Mouse (Mus musculus) midbrain, embryonic 15.5 days (tissue): ENCODE data around the gene Lbx1. TPM values are rescaled to one million over a fixed set of nuclear protein-coding genes. Genes with fewer than 3 reads are reported as not detected.
A peak's percentile ranks its signal among the peaks of the same experiment; 100 is the strongest.

ENCODE experiments used
- ATAC-seq: fragments of 200-750 bp; cut with Nextera tagmentation; replicated peaks from 2 replicates; pipeline ENCODE4 v1.8.0; 2017; ENCODE audit warnings: moderate TSS enrichment
- H3K27ac ChIP-seq: fragments of 300-500 bp; sonication (generic); 2 replicates; pipeline ENCODE4 v1.5.1; 2015; ENCODE audit warnings: mild to moderate bottlenecking, inconsistent platforms
- H3K27me3 ChIP-seq: fragments of 300-500 bp; sonication (generic); replicated peaks from 2 replicates; pipeline ENCODE4 v1.6.1; 2015; ENCODE audit warnings: inconsistent platforms
- H3K36me3 ChIP-seq: fragments of 300-500 bp; sonication (generic); replicated peaks from 2 replicates; pipeline ENCODE4 v1.6.1; 2015; ENCODE audit warnings: inconsistent platforms
- H3K4me1 ChIP-seq: fragments of 300-500 bp; sonication (generic); 2 replicates; pipeline ENCODE4 v1.6.1; 2015; ENCODE audit warnings: inconsistent platforms
- H3K4me2 ChIP-seq: fragments of 300-500 bp; sonication (generic); 2 replicates; pipeline ENCODE4 v1.6.1; 2015; ENCODE audit warnings: inconsistent platforms, mild to moderate bottlenecking, moderate library complexity
- H3K4me3 ChIP-seq: fragments of 300-500 bp; sonication (generic); 2 replicates; pipeline ENCODE4 v1.5.1; 2015; ENCODE audit warnings: mild to moderate bottlenecking, inconsistent platforms
- H3K9ac ChIP-seq: fragments of 300-500 bp; sonication (generic); 2 replicates; pipeline ENCODE4 v1.6.1; 2015; ENCODE audit warnings: mild to moderate bottlenecking, inconsistent platforms
- H3K9me3 ChIP-seq: fragments of 300-500 bp; sonication (generic); 2 replicates; pipeline ENCODE4 v1.6.1; 2016; ENCODE audit warnings: inconsistent platforms
- WGBS: fragments of 180-500 bp; shearing (Covaris S2); methylation state at CpG from one replicate; pipeline ENCODE4 v1.1.7; 2015; ENCODE audit warnings: mixed read lengths; 5-methylcytosine and 5-hydroxymethylcytosine counted together
- polyA plus RNA-seq: library from polyadenylated mRNA; unstranded; fragments of >200 nt; fragmentation: Nextera tagmentation; extraction: Ambion mirVana; gene quantifications from 2 replicates; pipeline ENCODE4 v1.2.1, GENCODE M21; 2015

The Lbx1 gene
- 0.06 and 0.09 TPM in 2 replicates for polyA plus RNA-seq

DNA sequence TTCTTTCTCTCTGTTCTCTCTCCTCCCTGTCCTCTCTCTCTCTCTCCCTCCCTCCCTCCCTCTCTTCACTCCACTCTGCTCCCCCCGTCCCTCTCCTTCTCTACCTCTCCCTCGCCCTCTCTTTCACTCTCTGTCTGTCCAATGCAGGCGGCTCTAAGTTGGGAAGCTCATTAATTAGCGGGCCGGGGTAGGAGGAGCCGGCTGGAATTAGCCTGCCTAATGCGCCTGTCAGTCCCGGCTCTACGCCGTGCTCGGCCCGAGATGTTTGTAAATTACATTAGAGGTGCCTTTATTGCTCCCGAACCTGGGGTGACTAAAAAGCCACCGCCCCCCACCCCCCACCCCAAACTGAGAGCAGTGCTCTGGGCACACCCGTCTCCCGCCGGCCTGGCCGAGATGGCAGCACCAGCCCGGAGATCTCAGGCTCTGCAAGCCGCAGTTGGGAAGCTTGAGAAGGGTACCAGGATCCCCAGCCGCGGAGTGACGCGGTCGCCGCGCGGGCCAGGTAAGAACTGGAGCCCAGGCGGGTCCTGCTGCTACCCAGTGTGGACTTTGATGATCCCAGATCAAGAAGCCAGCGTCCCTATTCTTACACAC lies at the start of gene Lbx1:
Lbx1 (minus strand) TSS at position 47 of the 597 bp plus-strand sequence.
- Histone ChIP-seq H3K4me3 (0 out of 2 replicates have a peak within 1 kb of the TSS, but pooled peaks have one; percentile 5), H3K36me3 (no peaks in the 10 kb centered on the region), H3K4me1 (peaks cover 33% of the 10 kb centered on the region), H3K4me2 (peak within 1 kb of the TSS; percentile 23; the same call in 1 of the 2 replicates), H3K9me3 (no peaks in the 10 kb centered on the region), H3K27me3 (peaks cover 81% of the 10 kb centered on the region), H3K27ac (no peak within 1 kb of the TSS), H3K9ac (no peak within 1 kb of the TSS)
- WGBS = under 1% methylated on average over 29 of the region's 30 CpGs
- ATAC-seq = no peak

DNA sequence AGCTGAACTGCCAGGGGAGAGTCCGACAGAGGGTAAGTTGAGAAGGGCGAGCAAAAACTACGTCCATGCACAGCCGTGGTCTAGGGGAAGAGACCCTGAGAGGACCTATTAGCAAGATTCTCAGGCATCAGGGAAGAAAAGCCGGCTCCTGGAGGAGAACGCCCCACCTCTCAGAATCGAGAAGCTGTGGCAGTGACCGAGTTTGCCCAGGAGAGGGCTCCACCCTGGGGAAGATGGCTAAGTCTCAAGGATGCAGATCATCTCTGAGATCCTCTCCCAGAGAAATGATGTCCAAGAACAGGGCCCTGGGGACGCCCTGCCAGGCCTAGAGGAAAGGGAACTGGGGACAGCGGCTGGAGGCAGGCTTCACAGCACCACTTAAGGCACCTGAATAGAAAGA lies 47.7 kb upstream of the Lbx1 start:
- no peak for ATAC-seq
- Histone ChIP-seq H3K4me3 (no peak overlapping the region), H3K27ac (no peak overlapping the region), H3K9me3 (no peaks in the 10 kb centered on the region), H3K4me1 (peaks cover 4% of the 10 kb centered on the region), H3K9ac (no peak overlapping the region), H3K36me3 (no peaks in the 10 kb centered on the region), H3K27me3 (peaks cover 5% of the 10 kb centered on the region; the same call in 1 of the 2 replicates), H3K4me2 (no peak overlapping the region)
- WGBS = 5% methylated on average over 10 of the region's 10 CpGs

DNA sequence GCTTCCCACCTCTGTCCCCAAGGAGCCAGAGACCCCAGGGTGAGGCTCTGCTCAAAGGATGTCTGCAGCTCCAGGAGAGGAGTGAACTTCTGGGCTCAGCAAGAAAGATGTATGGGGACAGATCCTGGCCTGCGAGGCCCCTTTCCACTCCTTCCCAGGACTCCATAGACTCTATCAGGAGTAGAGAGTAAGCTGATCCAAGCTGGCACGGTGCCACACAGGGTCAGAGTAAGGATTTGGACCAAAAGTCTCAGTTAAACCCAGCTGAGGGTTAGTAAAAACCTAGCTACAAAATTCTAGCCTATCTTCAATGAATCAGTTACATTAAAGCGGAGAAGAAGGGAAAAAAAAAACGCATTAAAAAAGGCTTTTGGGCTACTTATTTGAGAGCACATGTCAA lies 40.6 kb upstream of the Lbx1 start:
- ATAC-seq = no peak
- no peak overlapping the region for H3K27ac ChIP-seq
- no peaks in the 10 kb centered on the region for H3K36me3 ChIP-seq
- no peaks in the 10 kb centered on the region for H3K4me1 ChIP-seq
- 74% methylated on average over 4 of the region's 4 CpGs for WGBS
- H3K27me3 ChIP-seq = no peaks in the 10 kb centered on the region
- no peaks in the 10 kb centered on the region for H3K9me3 ChIP-seq
- H3K4me3 ChIP-seq = no peak overlapping the region
- H3K9ac ChIP-seq = no peak overlapping the region
- no peak overlapping the region for H3K4me2 ChIP-seq

DNA sequence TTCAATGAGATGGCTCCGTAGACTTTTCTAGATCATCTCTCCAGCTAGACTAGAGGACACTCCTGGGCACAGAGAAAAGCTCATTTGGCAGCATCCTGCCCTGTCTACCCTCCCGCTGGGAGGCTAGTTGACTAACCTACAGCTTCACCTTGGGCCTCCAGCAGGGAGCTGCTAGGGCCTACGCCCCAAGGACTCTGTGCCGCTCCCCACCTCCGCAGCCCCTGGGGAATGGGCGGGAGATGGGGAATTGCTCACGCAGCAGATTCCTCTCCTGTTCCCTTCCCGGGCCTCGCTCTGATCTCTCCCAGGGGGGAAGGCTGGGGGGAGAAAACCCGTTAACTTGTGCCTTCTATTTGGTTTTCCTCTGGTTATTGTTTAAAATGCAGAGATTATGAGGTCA lies 36.4 kb upstream of the Lbx1 start:
- H3K27me3 ChIP-seq = 0 out of 2 replicates have a peak, but pooled peaks cover 2% of the 10 kb centered on the region
- H3K36me3 ChIP-seq = no peaks in the 10 kb centered on the region
- no peaks in the 10 kb centered on the region for H3K4me1 ChIP-seq
- no peaks in the 10 kb centered on the region for H3K9me3 ChIP-seq
- H3K9ac ChIP-seq = no peak overlapping the region
- no peak for ATAC-seq
- no peak overlapping the region for H3K4me2 ChIP-seq
- 30% methylated on average over 10 of the region's 10 CpGs for WGBS
- no peak overlapping the region for H3K4me3 ChIP-seq
- H3K27ac ChIP-seq = no peak overlapping the region

DNA sequence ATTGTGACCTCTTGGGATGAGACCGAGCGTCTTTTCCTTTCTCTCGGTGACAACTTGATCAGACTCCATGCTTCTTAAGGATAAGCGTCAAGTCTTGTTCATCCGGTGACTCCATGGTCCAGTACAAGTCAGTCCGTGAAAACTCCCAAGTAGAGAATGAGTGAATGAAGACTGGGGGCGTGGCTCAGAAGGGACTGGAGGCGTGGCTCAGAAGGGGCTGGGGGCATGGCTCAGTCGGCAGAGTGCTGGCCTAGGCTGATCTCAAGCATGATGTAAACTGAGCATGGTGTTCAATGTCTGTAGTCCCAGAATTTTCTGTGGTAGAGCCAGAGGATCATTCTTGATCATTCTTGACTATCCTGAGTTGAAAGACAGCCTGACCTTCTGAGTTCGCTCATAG lies 27.4 kb upstream of the Lbx1 start:
- Histone ChIP-seq H3K36me3 (no peaks in the 10 kb centered on the region), H3K4me1 (no peaks in the 10 kb centered on the region), H3K4me3 (no peak overlapping the region), H3K9me3 (no peaks in the 10 kb centered on the region), H3K4me2 (no peak overlapping the region), H3K9ac (no peak overlapping the region), H3K27ac (no peak overlapping the region), H3K27me3 (no peaks in the 10 kb centered on the region)
- WGBS = 57% methylated on average over 10 of the region's 10 CpGs
- ATAC-seq = no peak

DNA sequence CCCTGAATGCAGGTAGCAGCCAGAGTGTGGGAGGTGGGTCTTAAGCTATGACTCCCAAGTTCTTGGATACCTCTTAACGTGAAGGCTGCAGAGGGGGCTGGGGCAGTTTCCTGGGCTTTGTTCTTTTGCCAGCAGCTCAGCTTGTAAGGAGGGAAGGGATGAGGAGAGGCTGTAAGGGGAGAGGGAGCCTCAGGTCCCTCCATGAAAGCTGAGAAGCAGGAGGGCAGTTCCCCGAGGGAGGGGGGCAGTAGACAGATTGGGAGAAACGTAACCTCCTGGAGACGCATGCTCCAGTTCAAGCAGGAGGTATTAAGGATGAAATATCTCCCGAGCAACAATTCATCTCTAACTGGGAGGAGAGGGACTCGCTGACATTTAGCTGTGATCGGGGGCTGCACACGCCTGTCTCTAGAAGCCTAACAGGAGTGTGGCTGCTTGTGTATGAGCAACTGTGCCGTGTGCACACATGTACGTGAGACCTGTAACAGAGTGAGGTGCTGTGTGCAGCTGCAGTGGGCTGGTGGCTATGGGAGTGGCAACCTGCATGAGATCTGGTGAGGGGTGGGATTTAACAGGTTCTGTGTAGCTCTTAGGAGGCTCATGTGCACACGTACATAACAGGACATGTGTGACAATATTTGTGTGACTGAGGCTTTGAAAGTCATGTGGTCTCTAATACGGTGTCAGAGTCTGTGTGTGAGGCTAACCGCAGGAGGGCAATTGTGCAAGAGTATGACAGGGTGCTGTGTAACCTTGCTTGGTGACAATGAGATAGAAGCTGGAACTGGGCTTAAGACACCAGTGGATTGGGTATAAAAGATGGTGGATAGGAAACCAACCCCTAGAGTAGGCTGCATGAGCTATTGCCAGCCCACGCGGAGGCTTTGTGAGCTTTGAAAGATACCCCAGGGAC lies 22.1 kb upstream of the Lbx1 start:
- Histone ChIP-seq H3K36me3 (no peaks in the 10 kb centered on the region), H3K9me3 (no peaks in the 10 kb centered on the region), H3K4me3 (no peak overlapping the region), H3K4me2 (no peak overlapping the region), H3K4me1 (no peaks in the 10 kb centered on the region), H3K9ac (no peak overlapping the region), H3K27ac (no peak overlapping the region), H3K27me3 (0 out of 2 replicates have a peak, but pooled peaks cover 3% of the 10 kb centered on the region)
- no peak for ATAC-seq
- 54% methylated on average over 15 of the region's 15 CpGs for WGBS

DNA sequence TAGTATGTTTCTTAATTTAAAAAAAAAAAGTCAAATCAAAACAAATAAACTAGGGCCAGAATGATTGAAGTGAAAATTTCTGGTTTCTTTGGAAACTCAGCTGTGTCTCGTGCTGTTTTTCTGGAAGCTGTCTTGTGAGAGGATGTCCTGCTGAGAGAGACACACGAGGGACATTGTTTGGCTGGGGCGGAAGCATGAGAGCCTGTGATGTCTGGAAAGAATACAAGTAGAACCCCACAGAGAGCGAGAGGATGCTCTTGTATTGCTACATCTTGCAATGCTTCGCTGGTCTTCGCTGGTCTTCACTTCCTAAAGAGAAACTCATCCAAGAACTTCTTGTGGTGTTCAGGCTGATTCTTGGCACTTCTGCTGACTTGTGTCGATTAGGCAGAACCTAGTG lies 19.2 kb upstream of the Lbx1 start:
- H3K4me3 ChIP-seq = no peak overlapping the region
- H3K27me3 ChIP-seq = peaks cover 19% of the 10 kb centered on the region; the same call in 1 of the 2 replicates
- 57% methylated on average over 7 of the region's 7 CpGs for WGBS
- no peak overlapping the region for H3K4me2 ChIP-seq
- H3K9me3 ChIP-seq = no peaks in the 10 kb centered on the region
- no peak for ATAC-seq
- no peak overlapping the region for H3K9ac ChIP-seq
- H3K27ac ChIP-seq = no peak overlapping the region
- no peaks in the 10 kb centered on the region for H3K36me3 ChIP-seq
- H3K4me1 ChIP-seq = no peaks in the 10 kb centered on the region

DNA sequence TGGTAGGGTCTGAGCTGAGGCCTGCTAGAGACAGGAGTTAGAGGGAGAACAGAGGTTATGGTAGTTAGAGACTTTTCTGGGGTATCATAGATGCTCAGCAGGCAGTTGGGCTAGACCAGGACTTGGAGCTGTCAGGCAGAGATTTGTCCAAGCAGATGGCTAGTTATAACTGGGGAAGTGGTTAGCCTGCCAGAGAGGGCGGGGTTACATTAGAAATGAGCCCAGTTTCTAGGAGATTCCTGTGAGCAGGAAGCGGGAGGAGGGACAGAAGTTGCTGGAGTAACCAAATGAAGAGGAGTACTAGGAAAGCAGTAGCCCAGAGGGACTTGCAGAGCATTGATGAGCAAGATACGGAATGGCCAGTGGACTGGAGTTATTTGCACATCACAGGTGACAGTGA lies 16.8 kb upstream of the Lbx1 start:
- H3K4me3 ChIP-seq = no peak overlapping the region
- H3K4me1 ChIP-seq = no peaks in the 10 kb centered on the region
- H3K9ac ChIP-seq = no peak overlapping the region
- H3K9me3 ChIP-seq = no peaks in the 10 kb centered on the region
- ATAC-seq = no peak
- no peak overlapping the region for H3K27ac ChIP-seq
- no peaks in the 10 kb centered on the region for H3K36me3 ChIP-seq
- H3K27me3 ChIP-seq = peaks cover 23% of the 10 kb centered on the region; the same call in 1 of the 2 replicates
- no peak overlapping the region for H3K4me2 ChIP-seq
- 66% methylated on average over 3 of the region's 3 CpGs for WGBS

DNA sequence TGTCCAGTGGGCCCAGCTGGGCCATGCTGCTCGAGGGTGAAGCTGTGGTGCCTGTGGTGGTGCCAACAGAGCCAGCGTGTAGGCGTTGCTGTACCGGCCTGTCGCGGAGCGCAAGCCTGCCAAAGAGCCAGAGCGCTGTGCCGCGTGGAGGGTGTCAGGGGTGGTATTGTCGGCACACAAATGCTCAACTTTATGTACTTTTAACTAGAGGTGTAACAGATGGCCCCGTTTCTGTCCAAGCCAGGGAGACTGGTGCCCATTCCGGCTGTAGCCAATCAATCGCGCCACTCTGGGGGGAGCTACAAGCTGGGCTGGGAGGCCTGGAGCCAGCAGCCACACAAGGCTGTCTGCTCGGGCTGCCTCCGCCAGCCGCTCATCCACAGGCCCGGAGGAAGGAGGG lies 13.1 kb upstream of the Lbx1 start:
- WGBS = 73% methylated on average over 19 of the region's 19 CpGs
- H3K4me1 ChIP-seq = 0 out of 2 replicates have a peak, but pooled peaks cover 2% of the 10 kb centered on the region
- H3K36me3 ChIP-seq = no peaks in the 10 kb centered on the region
- no peak overlapping the region for H3K4me3 ChIP-seq
- no peak overlapping the region for H3K9ac ChIP-seq
- no peak overlapping the region for H3K27ac ChIP-seq
- H3K27me3 ChIP-seq = peaks cover 53% of the 10 kb centered on the region
- ATAC-seq = no peak
- H3K4me2 ChIP-seq = no peak overlapping the region
- H3K9me3 ChIP-seq = no peaks in the 10 kb centered on the region

DNA sequence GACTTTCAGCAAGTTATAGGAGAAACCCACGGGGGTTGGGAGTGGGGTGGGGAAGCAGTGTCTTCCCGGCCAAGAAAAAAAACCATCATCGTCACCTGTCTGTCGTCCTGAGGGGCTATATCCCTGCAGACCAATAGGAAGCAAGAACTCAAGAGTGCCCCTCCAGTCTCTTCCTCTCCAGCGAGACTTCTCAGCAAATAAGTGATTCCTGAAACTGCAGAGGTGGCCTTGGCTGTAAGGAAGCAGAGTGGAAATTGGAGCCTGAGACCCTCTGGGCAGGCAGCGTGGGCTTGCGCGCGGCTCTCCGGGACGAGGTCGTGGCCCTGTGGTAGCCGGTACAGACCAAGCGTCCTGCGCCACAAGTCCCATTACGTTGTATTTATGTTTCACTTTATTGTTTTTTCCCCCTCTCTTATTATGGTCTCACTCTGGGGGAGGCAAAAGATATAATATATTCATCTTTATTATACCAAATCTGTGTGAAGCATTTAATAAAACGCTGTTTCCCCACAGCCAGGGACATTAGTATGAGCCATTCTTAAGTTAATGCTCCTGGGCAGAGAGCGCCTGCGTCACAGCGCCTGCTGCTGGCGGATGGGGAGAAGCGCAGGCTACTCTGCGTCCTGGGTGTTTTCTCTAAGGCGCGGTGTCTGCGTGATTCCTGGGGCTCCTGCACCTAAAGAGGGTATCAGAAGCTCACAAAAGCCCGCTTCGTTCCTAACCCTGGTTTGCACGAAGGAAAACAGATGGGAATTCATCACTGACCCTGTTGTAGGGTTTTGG lies 8.5 kb upstream of the Lbx1 start:
- no peak overlapping the region for H3K9ac ChIP-seq
- peaks cover 2% of the 10 kb centered on the region; the same call in 1 of the 2 replicates for H3K4me1 ChIP-seq
- ATAC-seq = no peak
- H3K36me3 ChIP-seq = no peaks in the 10 kb centered on the region
- H3K27me3 ChIP-seq = peaks cover 74% of the 10 kb centered on the region
- H3K4me2 ChIP-seq = no peak overlapping the region
- no peaks in the 10 kb centered on the region for H3K9me3 ChIP-seq
- WGBS = 2% methylated on average over 29 of the region's 29 CpGs
- no peak overlapping the region for H3K27ac ChIP-seq
- no peak overlapping the region for H3K4me3 ChIP-seq

DNA sequence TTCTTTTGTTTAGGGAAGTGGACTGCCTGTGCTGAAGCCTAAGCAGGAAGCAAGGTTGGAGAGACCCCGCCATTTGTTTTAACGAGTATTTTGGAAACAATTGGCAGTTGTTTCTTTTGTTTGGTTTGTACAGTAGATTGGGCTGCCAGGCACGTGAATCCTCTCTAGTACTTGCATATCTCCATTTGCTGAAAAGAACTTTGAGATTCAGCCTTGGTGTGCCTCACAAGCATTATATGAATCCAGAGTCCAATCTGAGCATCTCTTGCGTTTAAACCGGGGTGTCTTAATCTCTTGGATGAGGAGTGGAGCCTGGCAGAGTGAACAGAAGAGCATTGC lies 7.6 kb upstream of the Lbx1 start:
- H3K9ac ChIP-seq = no peak overlapping the region

More for the DNA sequence above, 7.6 kb upstream of the Lbx1 start:
- WGBS = 3% methylated on average over 5 of the region's 5 CpGs
- Histone ChIP-seq H3K9me3 (no peaks in the 10 kb centered on the region), H3K27ac (no peak overlapping the region), H3K36me3 (no peaks in the 10 kb centered on the region), H3K4me3 (no peak overlapping the region), H3K4me2 (no peak overlapping the region), H3K27me3 (peaks cover 82% of the 10 kb centered on the region), H3K4me1 (peaks cover 2% of the 10 kb centered on the region; the same call in 1 of the 2 replicates)
- no peak for ATAC-seq
